Mouse (Mus musculus) MEL (cell line): Measurements from ENCODE around the gene Yju2. TPM values are rescaled to one million over a fixed set of nuclear protein-coding genes. Genes with fewer than 3 reads are reported as not detected.
"Not testable (repeated sequence)": the region's sequence is repeated elsewhere in the genome, so short reads cannot be mapped to it uniquely, and the experiment has no call there.

Experiments
- DNase-seq: peaks from one replicate; pipeline ENCODE4 v3.0.0; 2011; ENCODE audit warnings: low read depth, low spot score
- H3K27ac ChIP-seq: 2 replicates; pipeline ENCODE4 v1.5.1; 2012; ENCODE audit warnings: low read depth, mild to moderate bottlenecking, control low read depth, low read length, moderate library complexity; ENCODE audit not compliant: control insufficient read depth
- H3K27me3 ChIP-seq, 2 experiments: fragments of 150-350 bp in 1 of 2; sonication (generic) in 1 of 2; 2 replicates each; pipeline ENCODE4 v1.6.1; 2012; ENCODE audit warnings: low read length in 2 of 2, mild to moderate bottlenecking in 2 of 2, improper control_type of control experiment in 1 of 2, moderate library complexity in 1 of 2; ENCODE audit not compliant: insufficient read depth in 2 of 2, control insufficient read depth in 1 of 2
- H3K36me3 ChIP-seq, 2 experiments: 2 replicates each; pipeline ENCODE4 v1.6.1; 2012 to 2014; ENCODE audit warnings: low read length in 2 of 2, improper control_type of control experiment in 1 of 2, inconsistent platforms in 1 of 2, mild to moderate bottlenecking in 1 of 2; ENCODE audit not compliant: insufficient read depth in 2 of 2, control insufficient read depth in 1 of 2
- H3K4me1 ChIP-seq, 2 experiments: fragments of 150-350 bp in 1 of 2; sonication (generic) in 1 of 2; 2 replicates each; pipeline ENCODE4 v1.6.1; 2012; ENCODE audit warnings: low read length in 2 of 2, improper control_type of control experiment in 1 of 2, mild to moderate bottlenecking in 1 of 2; ENCODE audit not compliant: insufficient read depth in 2 of 2, control insufficient read depth in 1 of 2
- H3K4me3 ChIP-seq, 2 experiments: fragments of 150-350 bp in 1 of 2; sonication (generic) in 1 of 2; 2 replicates each; pipeline ENCODE4 v1.5.1; 2012; ENCODE audit warnings: low read depth in 2 of 2, low read length in 2 of 2, mild to moderate bottlenecking in 2 of 2, moderate library complexity in 2 of 2, control low read depth in 1 of 2, improper control_type of control experiment in 1 of 2; ENCODE audit not compliant: control insufficient read depth in 1 of 2, insufficient read depth in 1 of 2
- H3K79me2 ChIP-seq: 2 replicates; pipeline ENCODE4 v1.6.1; 2012; ENCODE audit warnings: mild to moderate bottlenecking, low read length, moderate library complexity; ENCODE audit not compliant: control insufficient read depth, poor library complexity, insufficient read depth
- H3K9ac ChIP-seq: 2 replicates; pipeline ENCODE4 v1.6.1; 2012; ENCODE audit warnings: low read depth, mild to moderate bottlenecking, control low read depth, low read length, moderate library complexity; ENCODE audit not compliant: control insufficient read depth, poor library complexity, severe bottlenecking
- H3K9me3 ChIP-seq: fragments of 150-350 bp; sonication (generic); replicated peaks from 2 replicates; pipeline ENCODE4 v1.6.1; 2012; ENCODE audit warnings: mild to moderate bottlenecking, low read length, improper control_type of control experiment, moderate library complexity; ENCODE audit not compliant: insufficient read depth
- BHLHE40 ChIP-seq: IDR thresholded peaks from 2 replicates; pipeline ENCODE4 v1.6.1; 2012; ENCODE audit warnings: low read depth, mild to moderate bottlenecking, inconsistent platforms, low read length, improper control_type of control experiment, borderline replicate concordance
- EP300 ChIP-seq, 2 experiments: IDR thresholded peaks; 2 replicates each; pipeline ENCODE4 v1.6.1; 2011; ENCODE audit warnings: improper control_type of control experiment in 2 of 2, low read length in 2 of 2, low read depth in 1 of 2, mild to moderate bottlenecking in 1 of 2
- ETS1 ChIP-seq: IDR thresholded peaks from 2 replicates; pipeline ENCODE4 v1.6.1; 2012; ENCODE audit warnings: low read depth, mild to moderate bottlenecking, inconsistent platforms, low read length, improper control_type of control experiment, moderate library complexity
- GATA1 ChIP-seq: IDR thresholded peaks from 2 replicates; pipeline ENCODE4 v1.6.1; 2011; ENCODE audit warnings: low read depth, low read length, improper control_type of control experiment
- HCFC1 ChIP-seq: IDR thresholded peaks from 2 replicates; pipeline ENCODE4 v1.6.1; 2012; ENCODE audit warnings: low read depth, mild to moderate bottlenecking, inconsistent platforms, low read length, improper control_type of control experiment, moderate library complexity
- JUND ChIP-seq: IDR thresholded peaks from 2 replicates; pipeline ENCODE4 v1.6.1; 2011; ENCODE audit warnings: low read depth, mild to moderate bottlenecking, improper control_type of control experiment, low read length
- MAFK ChIP-seq: IDR thresholded peaks from 2 replicates; pipeline ENCODE4 v1.6.1; 2011; ENCODE audit warnings: low read depth, mild to moderate bottlenecking, low read length, improper control_type of control experiment, borderline replicate concordance
- MAX ChIP-seq: IDR thresholded peaks from 2 replicates; pipeline ENCODE4 v1.6.1; 2011; ENCODE audit warnings: low read length, improper control_type of control experiment
- MAZ ChIP-seq: IDR thresholded peaks from 2 replicates; pipeline ENCODE4 v1.6.1; 2012; ENCODE audit warnings: low read depth, mild to moderate bottlenecking, inconsistent platforms, low read length, improper control_type of control experiment
- MXI1 ChIP-seq: IDR thresholded peaks from 2 replicates; pipeline ENCODE4 v1.6.1; 2011; ENCODE audit warnings: mild to moderate bottlenecking, low read depth, low read length, improper control_type of control experiment
- MYB ChIP-seq: IDR thresholded peaks from 2 replicates; pipeline ENCODE4 v1.6.1; 2011; ENCODE audit warnings: mild to moderate bottlenecking, low read depth, low read length, improper control_type of control experiment
- MYC ChIP-seq: IDR thresholded peaks from 2 replicates; pipeline ENCODE4 v1.6.1; 2011; ENCODE audit warnings: low read depth, mild to moderate bottlenecking, low read length, improper control_type of control experiment, moderate library complexity
- NELFE ChIP-seq: IDR thresholded peaks from 2 replicates; pipeline ENCODE4 v1.6.1; 2011; ENCODE audit warnings: low read depth, low read length, improper control_type of control experiment
- POLR2A ChIP-seq, 2 experiments: IDR thresholded peaks; 2 replicates each; pipeline ENCODE4 v1.6.1; 2011 to 2012; ENCODE audit warnings: low read length in 2 of 2, mild to moderate bottlenecking in 2 of 2, control low read depth in 1 of 2, improper control_type of control experiment in 1 of 2, low read depth in 1 of 2, moderate library complexity in 1 of 2; ENCODE audit not compliant: control insufficient read depth in 1 of 2, insufficient read depth in 1 of 2, poor library complexity in 1 of 2
- RCOR1 ChIP-seq: IDR thresholded peaks from 2 replicates; pipeline ENCODE4 v1.6.1; 2012; ENCODE audit warnings: low read depth, mild to moderate bottlenecking, inconsistent platforms, low read length, improper control_type of control experiment
- SMC3 ChIP-seq: IDR thresholded peaks from 2 replicates; pipeline ENCODE4 v1.6.1; 2011; ENCODE audit warnings: low read depth, low read length, improper control_type of control experiment
- TAL1 ChIP-seq: IDR thresholded peaks from 2 replicates; pipeline ENCODE4 v1.6.1; 2012; ENCODE audit warnings: mild to moderate bottlenecking, inconsistent platforms, low read length, moderate library complexity, mixed read lengths
- TBP ChIP-seq: IDR thresholded peaks from 2 replicates; pipeline ENCODE4 v1.8.0; 2011; ENCODE audit warnings: low read depth, low read length, improper control_type of control experiment
- TCF12 ChIP-seq: IDR thresholded peaks from 2 replicates; pipeline ENCODE4 v1.6.1; 2014; ENCODE audit warnings: low read depth, mild to moderate bottlenecking, inconsistent platforms, low read length, improper control_type of control experiment, moderate library complexity
- USF1 ChIP-seq: IDR thresholded peaks from 2 replicates; pipeline ENCODE4 v1.6.1; 2014; ENCODE audit warnings: low read depth, mild to moderate bottlenecking, inconsistent platforms, low read length, improper control_type of control experiment, moderate library complexity
- polyA plus RNA-seq, 2 experiments: library from polyadenylated mRNA; stranded (reverse) in 1 of 2; unstranded in 1 of 2; fragments of >175 nt in 1 of 2; fragments of >200 nt in 1 of 2; gene quantifications; 2 replicates each; pipeline versions ENCODE4 v1.2.1 to v1.2.4; 2012; ENCODE audit warnings: low replicate concordance in 2 of 2, low read depth in 1 of 2; ENCODE audit not compliant: insufficient read length in 2 of 2, insufficient read depth in 1 of 2, missing spikeins in 1 of 2
- total RNA-seq: library from RNA; depleted of rRNA; stranded (reverse); fragments of 300-350 nt; gene quantifications from 2 replicates; pipeline ENCODE4 v1.2.3, GENCODE M21; 2012

Gene Yju2
- total and polyA plus RNA-seq, 3 experiments = 18.6 to 91.8 (median 25.2) TPM

- Histone ChIP-seq H3K27me3 (no peaks in the 10 kb centered on the region), H3K9ac (peak overlapping the region; percentile 80), H3K4me1 (peaks cover 5 to 15% of the 10 kb centered on the region in 2 experiments; a peak in 3 of 4 replicates), H3K27ac (peak overlapping the region; percentile 100), H3K79me2 (peaks cover 4% of the 10 kb centered on the region; the same call in 1 of the 2 replicates), H3K9me3 (no peaks in the 10 kb centered on the region), H3K4me3 (peak overlapping the region; percentile 28 to 52), H3K36me3 (peaks cover 8 to 12% of the 10 kb centered on the region in 2 experiments)
- TF ChIP-seq RCOR1 = no peak
- peak; percentile 45; the same call in 1 of the 2 replicates for TF ChIP-seq NELFE
- TF ChIP-seq TCF12 = peak; percentile 70
- peak; percentile 75; the same call in 1 of the 2 replicates for TF ChIP-seq ETS1
- TF ChIP-seq JUND = no peak
- peak; percentile 59 for TF ChIP-seq MXI1
- TF ChIP-seq HCFC1 = no peak
- 0 out of 2 replicates have a peak, but pooled peaks have one; percentile 1 for TF ChIP-seq SMC3
- TF ChIP-seq TBP = 0 out of 2 replicates have a peak, but pooled peaks have one; percentile 46
- no peak for TF ChIP-seq MAZ
- 0 out of 2 replicates have a peak, but pooled peaks have one; percentile 16 for TF ChIP-seq MYC
- TF ChIP-seq POLR2A (IDR thresholded peaks at IDR 0.05; ENCODE audit: control insufficient read depth in 1 of 2, insufficient read depth in 1 of 2, low read depth in 1 of 2, low read length in 2 of 2, poor library complexity in 1 of 2) = peak; percentile 60 to 66; a peak in 3 of 4 replicates
- TF ChIP-seq MYB = no peak
- peak; percentile 78; the same call in 1 of the 2 replicates for TF ChIP-seq BHLHE40
- TF ChIP-seq EP300 (IDR thresholded peaks at IDR 0.05; ENCODE audit: low read depth in 1 of 2, low read length in 2 of 2) = peak in 1 of 2 experiments; percentile 81; a peak in 2 of 4 replicates
- TF ChIP-seq USF1 = peak; percentile 77
- no peak for TF ChIP-seq MAFK
- peak; percentile 71; the same call in 1 of the 2 replicates for TF ChIP-seq MAX
- 0 out of 2 replicates have a peak, but pooled peaks have one; percentile 41 for TF ChIP-seq GATA1
- TF ChIP-seq TAL1 = peak; percentile 61; the same call in 1 of the 2 replicates
- DNase-seq = peak; percentile 93
Measured at GRCm38 (mm10) chr17:55933191-55933590, 25.7 kb upstream of the Yju2 start.

DNA sequence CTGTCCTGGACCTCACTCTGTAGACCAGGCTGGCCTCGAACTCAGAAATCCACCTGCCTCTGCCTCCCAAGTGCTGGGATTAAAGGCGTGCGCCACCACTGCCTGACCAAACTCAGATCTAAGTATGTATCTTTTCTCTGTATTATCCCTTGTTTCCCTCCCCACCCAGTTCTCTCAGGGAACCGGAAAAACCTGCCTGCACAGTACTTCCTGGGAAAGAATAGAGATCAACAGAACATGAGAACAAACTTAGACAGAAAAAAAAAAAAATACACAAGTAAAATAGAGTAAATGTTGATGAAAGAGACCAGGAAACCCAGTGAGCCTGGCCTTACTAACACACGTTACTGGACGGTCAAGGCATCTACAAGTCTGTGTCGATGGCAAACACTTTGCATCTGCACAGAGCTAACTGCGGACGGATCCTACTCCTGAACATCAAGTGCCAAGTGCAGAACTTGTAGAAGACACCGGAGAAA lies 14.5 kb upstream of the Yju2 start:
- peak overlapping the region; percentile 58 for H3K9ac ChIP-seq
- H3K4me3 ChIP-seq = peak overlapping the region; percentile 75 to 92; a peak in 3 of 4 replicates
- H3K36me3 ChIP-seq, H3K9me3 ChIP-seq, H3K79me2 ChIP-seq, H3K27me3 ChIP-seq, H3K4me1 ChIP-seq: not testable (repeated sequence)
- peak; percentile 33 for DNase-seq
- peak overlapping the region; percentile 49 for H3K27ac ChIP-seq
